Mouse (Mus musculus) spleen, adult 2 months (tissue): ENCODE measurements around the gene Ntm. TPM values are rescaled to one million over a fixed set of nuclear protein-coding genes. Genes with fewer than 3 reads are reported as not detected.

Experiments used
- DNase-seq, 2 experiments: peaks; one replicate each; pipeline versions ENCODE4 v3.0.0 to v3.0.0-alpha.2; 2012 to 2021; ENCODE audit warnings: low spot score in 2 of 2, low read depth in 1 of 2
- H3K27ac ChIP-seq: fragments of 200-500 bp; 2 replicates; pipeline ENCODE4 v1.5.1; 2012; ENCODE audit warnings: low read length, inconsistent platforms; ENCODE audit not compliant: insufficient read depth
- H3K27me3 ChIP-seq: fragments of 200-500 bp; 2 replicates; pipeline ENCODE4 v1.6.1; 2012; ENCODE audit warnings: mild to moderate bottlenecking, moderate library complexity, low read length, inconsistent platforms; ENCODE audit not compliant: control insufficient read depth, insufficient read depth
- H3K36me3 ChIP-seq: fragments of 200-500 bp; 2 replicates; pipeline ENCODE4 v1.6.1; 2012; ENCODE audit warnings: mild to moderate bottlenecking, low read length, inconsistent platforms; ENCODE audit not compliant: control insufficient read depth, insufficient read depth
- H3K4me1 ChIP-seq: fragments of 200-500 bp; 2 replicates; pipeline ENCODE4 v1.6.1; 2011; ENCODE audit warnings: inconsistent platforms; ENCODE audit not compliant: control insufficient read depth, insufficient read depth, insufficient read length
- H3K4me3 ChIP-seq: fragments of 200-500 bp; 2 replicates; pipeline ENCODE4 v1.5.1; 2011; ENCODE audit warnings: mild to moderate bottlenecking, inconsistent platforms; ENCODE audit not compliant: insufficient read depth, insufficient read length; ENCODE audit errors: extremely low read depth
- CTCF ChIP-seq: fragments of 200-500 bp; IDR thresholded peaks from 2 replicates; pipeline ENCODE4 v1.5.1; 2011; ENCODE audit warnings: mild to moderate bottlenecking, inconsistent platforms; ENCODE audit not compliant: insufficient read depth, insufficient read length, insufficient replicate concordance; ENCODE audit errors: extremely low read depth
- POLR2A ChIP-seq: fragments of 200-500 bp; IDR thresholded peaks from 2 replicates; pipeline ENCODE4 v1.6.1; 2011; ENCODE audit warnings: low read depth, low read length, inconsistent platforms
- WGBS: fragments of 180-500 bp; shearing (Covaris S2); methylation state at CpG from one replicate; pipeline ENCODE4 v1.1.7; 2018; 5-methylcytosine and 5-hydroxymethylcytosine counted together
- polyA plus RNA-seq: library from polyadenylated mRNA; depleted of rRNA; stranded (reverse); fragments of >200 nt; gene quantifications from 2 replicates; pipeline ENCODE4 v1.2.3, GENCODE M21; 2012

Ntm gene
- polyA plus RNA-seq, 1 experiment = 0.18 TPM

DNA sequence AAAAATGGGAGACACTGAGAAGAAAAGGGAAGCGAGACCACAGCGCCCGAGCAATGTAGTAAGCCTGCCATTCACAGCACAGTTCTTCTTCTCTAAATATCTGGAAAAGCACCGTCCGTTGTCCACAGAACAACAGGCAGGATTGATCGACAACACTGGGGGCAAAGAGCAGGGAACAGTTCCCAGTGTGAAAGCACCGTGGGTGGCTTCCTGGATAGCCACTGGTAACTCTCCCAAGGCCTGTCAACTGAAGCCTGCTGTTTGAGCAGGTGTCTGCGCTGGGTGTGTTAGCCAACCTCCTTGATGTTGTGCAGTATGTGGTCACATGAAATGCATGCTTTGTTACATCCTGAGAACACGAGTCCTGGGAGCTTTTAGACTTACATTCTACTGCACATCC is 531.4 kb downstream of the Ntm start:
- H3K27me3 ChIP-seq = no peaks in the 10 kb centered on the region
- H3K4me3 ChIP-seq = no peak overlapping the region
- H3K36me3 ChIP-seq = no peaks in the 10 kb centered on the region
- H3K4me1 ChIP-seq = no peaks in the 10 kb centered on the region
- WGBS = 74% methylated on average over 9 of the region's 9 CpGs
- no peak for DNase-seq
- TF ChIP-seq CTCF = no peak
- TF ChIP-seq POLR2A = no peak
- no peak overlapping the region for H3K27ac ChIP-seq

DNA sequence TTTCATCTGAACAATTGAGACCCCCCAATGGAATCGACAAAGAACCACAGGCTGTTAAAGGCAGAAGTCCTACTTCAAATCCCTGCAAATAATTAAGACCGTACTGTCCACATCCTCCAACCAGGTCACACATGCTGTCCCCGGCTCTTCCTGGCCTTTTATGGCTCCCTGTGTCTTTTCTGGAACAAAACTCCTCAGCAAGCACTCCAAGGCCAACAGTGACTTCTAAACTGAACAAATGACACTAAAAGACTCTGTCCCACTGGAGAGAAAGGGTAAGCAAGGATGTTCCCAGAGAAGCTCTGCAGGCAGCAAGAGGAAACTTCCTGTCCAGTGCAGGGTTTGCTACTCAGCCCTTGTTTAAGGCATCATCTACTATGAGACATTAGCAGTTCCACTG is 532.8 kb downstream of the Ntm start:
- no peaks in the 10 kb centered on the region for H3K36me3 ChIP-seq
- DNase-seq = no peak
- no peak overlapping the region for H3K4me3 ChIP-seq
- 82% methylated on average over 3 of the region's 3 CpGs for WGBS
- no peaks in the 10 kb centered on the region for H3K4me1 ChIP-seq
- TF ChIP-seq CTCF = no peak
- no peak for TF ChIP-seq POLR2A
- no peaks in the 10 kb centered on the region for H3K27me3 ChIP-seq
- H3K27ac ChIP-seq = no peak overlapping the region

DNA sequence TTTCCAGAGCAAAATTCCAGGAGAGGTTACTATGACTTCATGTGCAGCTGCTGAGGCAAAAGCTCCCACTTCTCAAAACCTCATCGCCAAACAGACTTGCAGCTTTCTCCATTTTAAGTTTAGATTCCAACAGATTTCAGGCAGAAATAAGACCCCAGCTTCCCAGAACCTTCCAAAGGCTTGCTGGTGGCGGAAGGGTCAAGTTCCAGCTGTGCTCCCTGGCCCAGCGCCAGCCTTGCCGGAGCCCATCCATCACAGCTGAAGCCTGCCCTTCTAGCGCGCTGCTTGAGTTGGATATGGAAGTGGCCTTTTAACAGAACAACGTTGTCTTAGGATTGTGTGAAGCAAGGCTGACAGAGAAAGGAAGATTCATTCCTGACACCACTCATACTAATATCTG is 534.6 kb downstream of the Ntm start:
- DNase-seq = no peak
- 40% methylated on average over 7 of the region's 7 CpGs for WGBS
- TF ChIP-seq CTCF (no peak), POLR2A (no peak)

GRCm38 (mm10) chr9:29426261-29426660 is 536.7 kb downstream of the Ntm start:
- 88% methylated on average over 2 of the region's 2 CpGs for WGBS

More for the DNA sequence above, 534.6 kb downstream of the Ntm start:
- no peaks in the 10 kb centered on the region for H3K36me3 ChIP-seq
- H3K4me3 ChIP-seq = no peak overlapping the region
- H3K27ac ChIP-seq = no peak overlapping the region
- no peaks in the 10 kb centered on the region for H3K4me1 ChIP-seq
- H3K27me3 ChIP-seq = no peaks in the 10 kb centered on the region

GRCm38 (mm10) chr9:29415578-29415977 is 547.4 kb downstream of the Ntm start:
- WGBS = 84% methylated on average over 2 of the region's 2 CpGs
- H3K27me3 ChIP-seq = peaks cover 6% of the 10 kb centered on the region; the same call in 1 of the 2 replicates
- DNase-seq = no peak
- H3K4me3 ChIP-seq = no peak overlapping the region
- H3K27ac ChIP-seq = no peak overlapping the region
- H3K36me3 ChIP-seq = no peaks in the 10 kb centered on the region
- no peaks in the 10 kb centered on the region for H3K4me1 ChIP-seq
- TF ChIP-seq CTCF (no peak), POLR2A (no peak)

More at GRCm38 (mm10) chr9:29426261-29426660, 536.7 kb downstream of the Ntm start:
- no peak for DNase-seq
- H3K4me1 ChIP-seq = no peaks in the 10 kb centered on the region
- H3K27ac ChIP-seq = no peak overlapping the region
- H3K36me3 ChIP-seq = no peaks in the 10 kb centered on the region
- H3K27me3 ChIP-seq = no peaks in the 10 kb centered on the region
- TF ChIP-seq POLR2A (no peak), CTCF (no peak)
- no peak overlapping the region for H3K4me3 ChIP-seq

- Histone ChIP-seq H3K27ac (no peak overlapping the region), H3K4me1 (no peaks in the 10 kb centered on the region), H3K27me3 (peaks cover 6% of the 10 kb centered on the region; the same call in 1 of the 2 replicates), H3K36me3 (no peaks in the 10 kb centered on the region), H3K4me3 (no peak overlapping the region)
- DNase-seq = no peak
- 80% methylated on average over 4 of the region's 4 CpGs for WGBS
- no peak for TF ChIP-seq POLR2A
- TF ChIP-seq CTCF = no peak
Measured at GRCm38 (mm10) chr9:29413126-29413525, 549.8 kb downstream of the Ntm start.

DNA sequence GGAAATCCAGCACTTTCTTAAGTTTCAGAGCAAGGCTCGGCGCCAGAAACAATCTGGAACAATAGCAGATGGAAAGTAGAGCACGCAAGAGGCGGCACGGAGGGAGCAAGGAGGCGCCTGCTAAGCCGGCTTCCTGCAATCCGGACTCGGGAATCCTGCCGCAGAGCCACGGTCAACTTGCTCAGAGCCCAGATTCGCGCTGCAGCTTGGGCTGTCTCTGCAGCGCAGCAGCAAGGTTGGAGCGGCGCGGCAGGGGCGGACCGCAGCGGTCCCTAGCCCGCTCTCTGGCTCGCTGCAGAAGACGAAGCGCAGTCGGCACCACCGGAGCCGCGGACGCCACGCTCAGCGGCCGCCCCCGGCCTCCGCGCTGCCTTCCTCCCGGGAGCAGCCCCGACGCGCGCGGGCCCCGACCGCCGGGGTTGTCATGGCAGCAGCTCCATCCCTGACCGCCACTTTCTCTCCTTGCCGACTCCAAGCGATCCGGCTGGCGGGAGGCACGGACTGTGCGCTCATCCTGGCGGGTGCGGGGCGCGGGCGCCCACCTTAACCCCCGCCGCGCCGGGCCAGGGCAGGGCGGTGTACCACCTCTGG is 550.7 kb downstream of the Ntm start:
- Histone ChIP-seq H3K27ac (no peak overlapping the region), H3K4me3 (no peak overlapping the region), H3K27me3 (peaks cover 6% of the 10 kb centered on the region; the same call in 1 of the 2 replicates), H3K4me1 (no peaks in the 10 kb centered on the region), H3K36me3 (no peaks in the 10 kb centered on the region)
- 4% methylated on average over 61 of the region's 61 CpGs for WGBS
- TF ChIP-seq CTCF = no peak
- TF ChIP-seq POLR2A = no peak
- no peak for DNase-seq
